Mouse (Mus musculus) heart, embryonic 15.5 days (tissue): Measurements from ENCODE around the gene Bahcc1. TPM values are rescaled to one million over a fixed set of nuclear protein-coding genes. Genes with fewer than 3 reads are reported as not detected.

Experiments
- ATAC-seq: fragments of 200-750 bp; cut with Nextera tagmentation; replicated peaks from 2 replicates; pipeline ENCODE4 v1.8.0; 2017; ENCODE audit warnings: low read depth, moderate TSS enrichment; ENCODE audit not compliant: insufficient number of reproducible peaks, insufficient read depth, low FRiP score
- H3K27ac ChIP-seq: fragments of 300-500 bp; sonication (generic); 2 replicates; pipeline ENCODE4 v1.5.1; 2015; ENCODE audit warnings: mild to moderate bottlenecking, inconsistent platforms
- H3K27me3 ChIP-seq: fragments of 300-500 bp; sonication (generic); 2 replicates; pipeline ENCODE4 v1.6.1; 2015; ENCODE audit warnings: inconsistent platforms
- H3K36me3 ChIP-seq: fragments of 300-500 bp; sonication (generic); 2 replicates; pipeline ENCODE4 v1.6.1; 2015; ENCODE audit warnings: mild to moderate bottlenecking, inconsistent platforms
- H3K4me1 ChIP-seq: fragments of 300-500 bp; sonication (generic); replicated peaks from 2 replicates; pipeline ENCODE4 v1.6.1; 2015; ENCODE audit warnings: inconsistent platforms
- H3K4me2 ChIP-seq: fragments of 300-500 bp; sonication (generic); 2 replicates; pipeline ENCODE4 v1.6.1; 2015; ENCODE audit warnings: inconsistent platforms, mild to moderate bottlenecking, moderate library complexity
- H3K4me3 ChIP-seq: fragments of 300-500 bp; sonication (generic); 2 replicates; pipeline ENCODE4 v1.5.1; 2015; ENCODE audit warnings: mild to moderate bottlenecking, inconsistent platforms
- H3K9ac ChIP-seq: fragments of 300-500 bp; sonication (generic); 2 replicates; pipeline ENCODE4 v1.6.1; 2015; ENCODE audit warnings: mild to moderate bottlenecking, inconsistent platforms
- H3K9me3 ChIP-seq: fragments of 300-500 bp; sonication (generic); replicated peaks from 2 replicates; pipeline ENCODE4 v1.6.1; 2016; ENCODE audit warnings: inconsistent platforms
- WGBS: fragments of 180-500 bp; shearing (Covaris S2); methylation state at CpG from one replicate; pipeline ENCODE4 v1.1.7; 2015; ENCODE audit warnings: mixed read lengths; 5-methylcytosine and 5-hydroxymethylcytosine counted together
- polyA plus RNA-seq: library from polyadenylated mRNA; unstranded; fragments of >200 nt; fragmentation: Nextera tagmentation; extraction: Ambion mirVana; gene quantifications from 2 replicates; pipeline ENCODE4 v1.2.1, GENCODE M21; 2015

Bahcc1 gene
- polyA plus RNA-seq, 1 experiment from 2014 or later = 4.2 TPM

DNA sequence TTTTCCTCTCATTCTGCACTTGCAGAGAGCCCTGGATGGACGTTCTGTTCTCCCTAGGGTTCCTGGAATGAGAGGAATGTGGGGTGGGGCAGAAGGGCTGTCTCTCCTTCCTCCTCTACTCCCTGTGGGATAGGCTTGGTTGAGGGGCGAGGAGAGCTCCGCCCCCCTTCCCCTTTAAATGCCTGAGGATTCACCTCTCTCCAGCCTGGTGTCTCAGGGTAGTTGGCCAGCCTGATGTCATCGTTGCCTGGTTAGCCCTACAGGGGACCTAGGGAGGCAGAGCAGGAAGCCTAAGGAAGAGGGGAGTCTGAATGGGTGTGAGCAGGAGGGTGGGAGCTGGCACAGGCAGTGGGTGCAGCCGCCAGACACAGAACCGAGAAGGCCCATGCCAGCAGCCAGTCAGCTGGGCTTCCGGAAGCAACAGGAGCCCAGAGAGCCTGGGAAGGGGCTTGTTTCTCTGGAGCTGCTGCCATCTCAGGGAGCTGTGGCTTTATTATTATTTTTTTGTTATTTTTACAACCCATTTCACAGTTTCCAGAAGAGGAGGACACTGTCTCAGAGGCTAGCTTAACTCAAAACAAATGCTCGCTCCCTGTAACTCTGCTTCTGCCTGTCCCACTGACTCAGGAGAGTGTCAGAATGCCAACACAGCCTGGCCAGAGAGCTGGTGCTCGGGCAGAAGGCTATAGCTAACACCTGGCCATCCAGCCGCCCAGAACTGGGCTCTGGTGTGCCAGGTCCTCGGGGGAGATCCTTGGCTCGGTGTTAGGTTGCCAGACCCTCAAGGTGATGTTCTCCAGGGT is 20.3 kb downstream of the Bahcc1 start:
- Histone ChIP-seq H3K36me3 (no peaks in the 10 kb centered on the region), H3K27me3 (no peaks in the 10 kb centered on the region), H3K27ac (peak overlapping the region; percentile 63), H3K9ac (0 out of 2 replicates have a peak overlapping the region, but pooled peaks have one; percentile 6), H3K9me3 (no peaks in the 10 kb centered on the region), H3K4me1 (peaks cover 96% of the 10 kb centered on the region), H3K4me3 (no peak overlapping the region), H3K4me2 (peak overlapping the region; percentile 15; the same call in 1 of the 2 replicates)
- 45% methylated on average over 12 of the region's 12 CpGs for WGBS
- ATAC-seq = peak; percentile 24; the same call in 1 of the 2 replicates

DNA sequence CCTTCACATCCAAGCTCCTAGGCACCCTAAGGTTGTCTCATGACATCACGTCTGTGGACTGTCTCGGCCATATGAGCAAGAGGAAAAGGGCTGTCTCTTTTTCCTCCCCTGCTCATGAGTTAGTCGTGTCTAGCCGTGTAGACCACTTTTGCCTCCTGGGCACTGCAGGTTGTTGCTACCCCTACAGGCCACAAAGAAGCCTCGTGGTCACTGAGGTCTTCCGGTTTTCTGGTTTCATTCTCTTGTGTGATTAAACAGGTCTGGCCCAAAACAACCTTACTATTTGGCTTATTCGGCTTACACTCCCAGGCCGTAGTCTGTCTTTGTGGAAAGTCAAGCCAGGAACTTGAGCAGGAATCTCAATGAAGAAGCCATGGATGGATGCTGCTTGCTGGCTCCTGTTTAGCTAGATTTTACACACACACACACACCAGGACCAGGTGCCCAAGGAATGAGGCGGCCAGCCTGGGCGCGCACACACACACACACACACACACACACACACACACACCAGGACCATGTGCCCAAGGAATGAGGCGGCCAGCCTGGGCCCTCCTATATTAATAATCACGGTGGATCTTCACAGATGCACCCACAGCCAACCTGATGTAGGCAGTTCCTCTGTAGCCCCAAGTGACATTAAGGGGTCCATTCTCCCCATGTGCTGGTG is 21.0 kb downstream of the Bahcc1 start:
- WGBS = 86% methylated on average over 13 of the region's 13 CpGs
- Histone ChIP-seq H3K9me3 (no peaks in the 10 kb centered on the region), H3K36me3 (no peaks in the 10 kb centered on the region), H3K9ac (no peak overlapping the region), H3K4me2 (no peak overlapping the region), H3K27ac (0 out of 2 replicates have a peak overlapping the region, but pooled peaks have one; percentile 63), H3K27me3 (no peaks in the 10 kb centered on the region), H3K4me1 (peaks cover 89% of the 10 kb centered on the region), H3K4me3 (no peak overlapping the region)
- no peak for ATAC-seq

DNA sequence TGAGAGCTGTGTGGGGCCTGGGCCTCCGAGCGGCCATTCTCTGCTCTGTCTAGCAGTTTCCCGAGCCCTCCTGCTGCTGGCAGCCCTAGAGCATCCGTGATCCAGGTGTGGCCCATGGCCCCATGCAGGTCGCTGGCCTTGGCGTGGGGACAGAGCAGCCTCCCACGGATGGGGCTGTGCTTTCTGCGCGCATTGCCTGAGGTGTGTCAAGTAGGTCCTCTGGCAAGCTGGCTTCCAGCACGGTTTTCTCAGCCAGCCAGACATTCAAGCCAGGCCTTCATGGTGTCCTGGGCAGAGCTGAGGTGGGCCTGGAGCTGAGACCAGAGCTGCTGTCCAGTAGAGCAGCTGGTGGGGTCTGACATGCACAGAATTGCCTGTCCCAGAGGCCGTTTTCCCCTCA is 21.7 kb downstream of the Bahcc1 start:
- H3K4me3 ChIP-seq = no peak overlapping the region
- no peak for ATAC-seq
- peak overlapping the region; percentile 14; the same call in 1 of the 2 replicates for H3K9ac ChIP-seq
- H3K4me1 ChIP-seq = peaks cover 89% of the 10 kb centered on the region
- H3K9me3 ChIP-seq = no peaks in the 10 kb centered on the region
- H3K36me3 ChIP-seq = no peaks in the 10 kb centered on the region
- peak overlapping the region; percentile 86 for H3K27ac ChIP-seq
- WGBS = 73% methylated on average over 11 of the region's 11 CpGs
- no peaks in the 10 kb centered on the region for H3K27me3 ChIP-seq
- H3K4me2 ChIP-seq = 0 out of 2 replicates have a peak overlapping the region, but pooled peaks have one; percentile 19

DNA sequence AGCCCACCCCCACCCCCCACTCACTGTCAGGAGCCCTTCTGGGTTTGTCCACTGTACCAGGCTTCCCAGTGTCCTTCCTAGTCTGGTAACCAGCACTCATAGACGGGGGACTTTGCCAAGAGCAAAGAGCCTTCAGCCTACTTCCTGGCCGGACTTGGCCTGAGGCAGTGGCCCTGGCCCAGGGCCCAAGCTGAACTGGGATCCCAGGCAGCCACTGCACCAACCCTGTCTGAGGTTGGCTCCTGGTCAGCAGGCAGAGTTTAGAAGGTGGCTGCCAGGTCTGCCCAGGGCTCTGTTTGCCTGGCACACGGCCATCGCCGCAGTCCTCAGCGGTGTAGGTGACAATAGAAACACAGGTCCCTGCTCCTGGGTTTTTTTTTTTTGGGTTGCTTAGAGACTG is 22.3 kb downstream of the Bahcc1 start:
- H3K9me3 ChIP-seq = no peaks in the 10 kb centered on the region
- no peaks in the 10 kb centered on the region for H3K27me3 ChIP-seq
- no peaks in the 10 kb centered on the region for H3K36me3 ChIP-seq
- H3K4me3 ChIP-seq = no peak overlapping the region
- peak overlapping the region; percentile 14; the same call in 1 of the 2 replicates for H3K9ac ChIP-seq
- 39% methylated on average over 6 of the region's 6 CpGs for WGBS
- H3K4me1 ChIP-seq = peaks cover 90% of the 10 kb centered on the region
- ATAC-seq = peak; percentile 62
- peak overlapping the region; percentile 86 for H3K27ac ChIP-seq
- peak overlapping the region; percentile 25; the same call in 1 of the 2 replicates for H3K4me2 ChIP-seq

DNA sequence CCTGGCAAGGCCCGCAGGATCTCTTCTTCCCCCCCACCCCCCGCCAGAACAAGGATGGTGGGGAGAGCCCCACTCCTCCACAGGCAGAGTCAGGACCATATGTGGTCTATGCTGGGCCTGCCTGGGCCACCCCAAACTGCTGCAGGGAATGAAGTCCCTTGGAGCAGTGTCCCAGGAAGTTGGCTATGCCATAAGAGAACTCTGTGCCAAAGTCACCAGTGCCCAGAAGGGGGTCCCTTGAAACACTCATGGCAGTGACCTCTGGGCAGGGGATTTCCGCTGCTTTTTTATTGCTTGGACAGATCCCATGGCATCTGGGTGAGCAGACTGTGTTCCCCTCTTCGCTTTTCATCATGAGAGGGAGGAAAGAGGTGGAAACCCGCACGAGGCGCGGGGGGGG is 22.8 kb downstream of the Bahcc1 start:
- H3K4me1 ChIP-seq = peaks cover 90% of the 10 kb centered on the region
- no peaks in the 10 kb centered on the region for H3K36me3 ChIP-seq
- WGBS = 74% methylated on average over 8 of the region's 8 CpGs
- ATAC-seq = no peak
- H3K4me3 ChIP-seq = no peak overlapping the region
- H3K9ac ChIP-seq = no peak overlapping the region
- H3K9me3 ChIP-seq = no peaks in the 10 kb centered on the region
- peak overlapping the region; percentile 25; the same call in 1 of the 2 replicates for H3K4me2 ChIP-seq
- no peaks in the 10 kb centered on the region for H3K27me3 ChIP-seq
- H3K27ac ChIP-seq = peak overlapping the region; percentile 86

DNA sequence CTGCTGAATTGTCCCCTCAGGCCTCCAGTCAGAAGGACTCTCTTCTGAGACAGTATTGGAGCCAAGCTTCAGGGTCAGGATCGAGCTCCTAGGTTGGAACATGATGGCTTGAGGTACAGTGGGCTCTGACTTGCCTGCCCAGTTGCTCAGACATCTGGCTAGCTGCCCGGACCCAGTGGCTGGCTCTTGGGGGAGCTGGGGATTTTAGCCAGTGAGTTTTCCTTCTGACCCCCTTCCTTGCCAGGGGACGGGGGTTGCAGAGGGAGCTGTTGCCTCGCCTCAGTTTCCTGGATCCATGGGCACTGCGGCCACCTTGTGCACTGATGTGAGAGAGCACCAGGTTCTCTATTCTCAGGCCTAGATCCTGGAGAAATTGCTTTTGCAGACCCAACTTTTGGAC is 23.4 kb downstream of the Bahcc1 start:
- H3K9ac ChIP-seq = no peak overlapping the region

DNA sequence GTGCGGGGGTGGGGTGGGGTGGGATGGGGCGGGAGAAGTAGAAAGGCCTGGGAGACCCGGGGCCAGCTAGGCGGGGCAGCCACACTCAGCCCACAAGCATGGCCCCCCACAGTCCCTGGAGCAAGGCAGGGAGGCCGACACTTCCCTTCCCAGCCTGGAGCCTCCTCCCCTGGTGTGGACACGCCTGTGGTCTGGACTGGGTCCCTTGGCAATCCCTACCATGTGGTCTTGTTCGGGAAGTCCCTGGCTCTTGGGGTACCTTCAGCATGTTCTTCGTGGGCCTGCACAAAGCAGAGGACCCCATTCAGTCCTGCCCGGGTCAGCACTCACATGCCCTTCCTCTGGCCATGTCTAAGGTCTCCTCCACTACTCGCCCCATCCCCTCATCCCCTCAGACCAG is 23.8 kb downstream of the Bahcc1 start:
- H3K9me3 ChIP-seq = no peaks in the 10 kb centered on the region
- ATAC-seq = no peak
- H3K36me3 ChIP-seq = no peaks in the 10 kb centered on the region
- no peak overlapping the region for H3K4me2 ChIP-seq
- no peak overlapping the region for H3K27ac ChIP-seq
- H3K27me3 ChIP-seq = no peaks in the 10 kb centered on the region
- peaks cover 90% of the 10 kb centered on the region for H3K4me1 ChIP-seq
- no peak overlapping the region for H3K9ac ChIP-seq
- no peak overlapping the region for H3K4me3 ChIP-seq
- 56% methylated on average over 10 of the region's 10 CpGs for WGBS

More for the DNA sequence above, 23.4 kb downstream of the Bahcc1 start:
- Histone ChIP-seq H3K27me3 (no peaks in the 10 kb centered on the region), H3K27ac (0 out of 2 replicates have a peak overlapping the region, but pooled peaks have one; percentile 86), H3K4me1 (peaks cover 90% of the 10 kb centered on the region), H3K4me3 (no peak overlapping the region), H3K36me3 (no peaks in the 10 kb centered on the region), H3K9me3 (no peaks in the 10 kb centered on the region), H3K4me2 (no peak overlapping the region)
- no peak for ATAC-seq
- WGBS = 70% methylated on average over 5 of the region's 5 CpGs

DNA sequence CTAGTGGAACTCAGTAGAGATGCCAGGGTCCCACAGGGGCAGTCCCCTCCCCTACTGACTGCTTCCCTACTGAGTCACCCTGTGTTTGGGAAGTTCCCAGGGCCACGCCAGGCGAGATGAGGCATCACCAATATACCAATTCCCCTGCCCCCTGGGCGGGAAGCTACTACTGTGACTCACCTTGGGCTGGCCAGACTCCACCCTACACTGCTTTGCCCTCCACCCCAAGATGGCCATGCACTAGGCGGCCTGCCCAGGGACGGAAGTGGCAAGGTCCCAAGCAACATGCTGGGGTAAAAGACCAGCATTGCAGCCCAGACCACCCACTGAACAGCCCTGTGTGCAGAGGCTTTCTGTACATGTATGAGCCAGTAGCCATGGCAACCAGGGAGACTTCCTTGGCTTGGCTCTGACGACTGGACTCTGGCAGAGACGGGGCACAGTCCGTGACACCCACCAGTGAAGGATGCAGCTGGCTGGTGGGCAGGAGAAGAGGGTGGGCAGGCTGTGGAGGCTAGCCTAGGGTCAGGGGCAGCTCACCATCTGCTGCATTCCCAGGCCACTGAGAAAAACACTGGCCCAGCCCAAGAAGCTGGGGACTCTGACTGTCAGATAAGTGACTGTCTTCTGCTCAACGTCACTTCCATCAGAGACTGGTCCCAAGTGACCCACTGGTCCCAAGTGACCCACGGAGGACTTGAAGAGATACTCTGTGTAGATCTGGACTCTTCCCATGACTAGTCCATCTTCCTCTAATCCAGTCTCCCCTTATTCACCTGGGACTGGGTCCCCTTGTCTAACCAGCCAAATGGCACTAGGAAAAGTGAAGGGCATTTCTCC is 24.5 kb downstream of the Bahcc1 start:
- H3K9me3 ChIP-seq = no peaks in the 10 kb centered on the region
- H3K4me1 ChIP-seq = peaks cover 90% of the 10 kb centered on the region
- H3K4me2 ChIP-seq = no peak overlapping the region
- no peaks in the 10 kb centered on the region for H3K27me3 ChIP-seq
- no peak overlapping the region for H3K4me3 ChIP-seq
- H3K36me3 ChIP-seq = no peaks in the 10 kb centered on the region
- WGBS = 74% methylated on average over 10 of the region's 10 CpGs
- no peak for ATAC-seq
- no peak overlapping the region for H3K27ac ChIP-seq
- H3K9ac ChIP-seq = no peak overlapping the region

DNA sequence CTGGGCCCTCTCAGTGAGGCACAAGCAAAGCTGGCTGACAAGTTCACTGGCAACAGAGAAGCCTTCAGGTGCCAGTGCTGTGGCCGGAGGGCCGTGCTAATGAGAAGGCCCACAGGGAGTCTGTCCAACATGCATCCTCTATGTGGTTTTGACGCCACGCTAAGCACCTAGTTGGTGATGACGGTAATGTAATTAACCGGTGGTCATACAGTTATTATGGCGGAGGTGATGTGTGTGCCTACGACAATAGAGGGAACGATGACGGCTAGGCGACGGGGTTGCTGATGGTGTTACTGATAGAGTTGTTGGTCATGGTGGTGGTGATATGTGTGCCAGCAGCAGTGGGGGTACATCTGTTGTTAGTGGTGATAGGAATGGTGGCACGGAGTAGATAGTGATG is 25.2 kb downstream of the Bahcc1 start:
- peaks cover 90% of the 10 kb centered on the region for H3K4me1 ChIP-seq
- no peaks in the 10 kb centered on the region for H3K27me3 ChIP-seq
- H3K36me3 ChIP-seq = no peaks in the 10 kb centered on the region
- H3K27ac ChIP-seq = no peak overlapping the region
- H3K4me2 ChIP-seq = no peak overlapping the region
- no peak overlapping the region for H3K4me3 ChIP-seq
- 95% methylated on average over 13 of the region's 13 CpGs for WGBS
- H3K9me3 ChIP-seq = no peaks in the 10 kb centered on the region
- ATAC-seq = no peak
- no peak overlapping the region for H3K9ac ChIP-seq

DNA sequence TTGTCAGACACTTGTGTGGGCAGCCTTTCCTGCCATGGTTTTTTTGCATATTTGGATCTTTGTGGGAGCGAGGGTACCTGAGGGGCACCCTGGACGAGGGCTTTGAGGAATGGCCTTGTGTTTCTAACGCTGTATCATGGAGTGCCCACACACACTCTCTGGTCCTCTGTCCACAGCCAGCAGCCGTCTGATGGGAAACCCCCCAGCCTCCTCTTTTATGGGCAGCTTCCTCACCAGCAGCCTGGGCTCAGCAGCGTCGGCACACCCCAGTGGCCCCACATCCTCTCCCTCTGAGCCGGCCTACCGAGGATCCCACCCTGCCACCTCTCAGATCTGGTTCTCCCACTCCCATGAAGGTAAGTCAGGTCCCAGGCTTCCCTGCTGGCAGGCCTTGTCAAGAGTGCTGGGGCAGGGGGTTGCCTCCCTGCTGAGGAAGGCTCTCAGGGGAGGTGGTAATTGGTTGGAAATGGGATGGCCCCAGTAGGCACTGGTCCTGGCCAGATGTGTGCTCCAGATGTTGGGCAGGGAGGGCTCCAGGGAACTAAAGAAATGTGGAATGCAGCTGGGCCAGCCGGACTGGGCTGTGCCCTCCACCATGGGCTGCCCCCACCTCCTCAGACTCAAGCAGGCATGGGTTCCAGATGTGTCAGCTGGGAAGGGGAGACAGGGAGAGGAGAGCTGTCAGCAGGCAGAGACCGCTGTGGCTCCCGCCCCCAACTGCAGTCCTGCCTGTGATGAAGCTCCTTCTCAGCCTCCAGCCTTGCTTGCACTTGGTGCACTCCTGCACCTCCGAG is 26.3 kb downstream of the Bahcc1 start:
- no peak for ATAC-seq
- no peaks in the 10 kb centered on the region for H3K9me3 ChIP-seq
- H3K27me3 ChIP-seq = no peaks in the 10 kb centered on the region
- 60% methylated on average over 12 of the region's 12 CpGs for WGBS
- no peak overlapping the region for H3K4me3 ChIP-seq
- no peak overlapping the region for H3K27ac ChIP-seq
- no peak overlapping the region for H3K9ac ChIP-seq
- no peaks in the 10 kb centered on the region for H3K36me3 ChIP-seq
- H3K4me2 ChIP-seq = no peak overlapping the region
- peaks cover 90% of the 10 kb centered on the region for H3K4me1 ChIP-seq
